Mouse (Mus musculus) kidney, adult 2 months (tissue): ENCODE measurements at regions not wholly inside any gene's neighbourhood (a gene's known extent, or its start where the extent isn't known, plus 50 kb on each side); places are given as distances from the start of the nearest gene placed in this dataset.
A peak's percentile ranks its signal among the peaks of the same experiment; 100 is the strongest.

Experiments used
- DNase-seq: peaks from one replicate; pipeline ENCODE4 v3.0.0; 2021
- H3K27ac ChIP-seq: fragments of 200-500 bp; 2 replicates; pipeline ENCODE4 v1.5.1; 2012; ENCODE audit warnings: low read depth, low read length, control low read depth, inconsistent platforms; ENCODE audit not compliant: insufficient read depth
- H3K27me3 ChIP-seq: fragments of 200-500 bp; replicated peaks from 2 replicates; pipeline ENCODE4 v1.6.1; 2012; ENCODE audit warnings: mild to moderate bottlenecking, moderate library complexity, low read length, inconsistent platforms; ENCODE audit not compliant: control insufficient read depth, insufficient read depth
- H3K36me3 ChIP-seq: fragments of 200-500 bp; 2 replicates; pipeline ENCODE4 v1.6.1; 2012; ENCODE audit warnings: mild to moderate bottlenecking, moderate library complexity, low read length, inconsistent platforms; ENCODE audit not compliant: control insufficient read depth, insufficient read depth
- H3K4me1 ChIP-seq: fragments of 200-500 bp; 2 replicates; pipeline ENCODE4 v1.6.1; 2011; ENCODE audit warnings: low read length; ENCODE audit not compliant: control insufficient read depth, insufficient read depth
- H3K4me3 ChIP-seq: fragments of 200-500 bp; 2 replicates; pipeline ENCODE4 v1.5.1; 2011; ENCODE audit warnings: mild to moderate bottlenecking, low read depth, low read length, control low read depth; ENCODE audit not compliant: insufficient read depth
- CTCF ChIP-seq: fragments of 200-500 bp; conservative IDR thresholded peaks from 2 replicates; pipeline ENCODE4 v1.5.1; 2011; ENCODE audit warnings: low read depth, mild to moderate bottlenecking, control low read depth, low read length, moderate library complexity, mixed read lengths; ENCODE audit not compliant: insufficient read depth, insufficient read length
- POLR2A ChIP-seq: fragments of 200-500 bp; IDR thresholded peaks from one replicate; pipeline ENCODE4 v1.6.1; 2011; ENCODE audit warnings: low read depth, low read length, control low read depth
- WGBS: fragments of 180-500 bp; shearing (Covaris S2); methylation state at CpG from one replicate; pipeline ENCODE4 v1.1.7; 2018; 5-methylcytosine and 5-hydroxymethylcytosine counted together

DNA sequence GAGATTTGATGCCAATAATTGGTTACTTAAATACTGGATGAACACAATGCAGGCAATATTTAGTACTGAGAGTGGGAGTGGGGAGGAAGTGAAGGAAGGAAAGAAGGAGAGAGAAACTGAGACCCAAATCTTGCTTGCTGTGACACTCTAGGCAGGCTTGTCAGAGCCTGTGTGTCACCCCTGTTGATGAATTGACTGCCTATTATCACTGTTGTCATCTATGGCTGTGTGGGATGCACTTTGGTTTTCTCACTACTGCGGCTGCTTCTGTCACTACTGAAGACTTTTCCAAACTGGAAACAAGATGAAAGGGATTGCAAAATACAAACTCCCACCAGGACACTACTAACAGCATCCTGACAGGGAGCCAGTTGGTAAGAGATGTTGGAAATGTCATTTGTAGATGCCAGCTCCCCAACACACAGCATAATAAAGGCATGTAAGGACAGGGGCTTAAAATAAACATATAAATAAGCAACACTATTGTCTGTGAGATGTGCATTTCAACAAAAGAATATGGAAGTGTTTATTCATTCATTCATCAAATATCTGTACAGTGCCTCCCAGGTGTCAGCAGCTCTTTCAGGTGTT, 207.0 kb upstream of the Ufl1 start:
- DNase-seq: no peak
- Histone ChIP-seq H3K36me3 (no peaks in the 10 kb centered on the region), H3K4me1 (no peaks in the 10 kb centered on the region), H3K4me3 (no peak overlapping the region), H3K27ac (no peak overlapping the region), H3K27me3 (no peaks in the 10 kb centered on the region)
- 74% methylated on average over 1 of the region's 1 CpGs for WGBS
- TF ChIP-seq POLR2A: no peak
- TF ChIP-seq CTCF: no peak

DNA sequence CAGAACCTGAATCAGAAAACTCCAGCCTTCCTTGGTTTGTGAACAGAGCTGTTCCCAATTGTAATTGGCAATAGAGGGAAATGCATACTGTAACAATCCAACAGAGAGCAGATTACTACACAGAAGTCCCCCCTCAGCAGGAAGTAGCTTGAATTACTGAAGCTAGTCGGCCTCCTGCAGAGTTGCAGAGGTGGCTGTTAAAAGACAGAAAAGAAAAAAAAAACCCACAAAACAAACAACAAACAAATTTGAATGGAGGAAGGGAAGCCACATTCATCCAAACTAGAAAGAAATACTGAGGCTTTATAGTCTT, 202.0 kb upstream of the Ufl1 start:
- H3K27me3 ChIP-seq: no peaks in the 10 kb centered on the region
- no peaks in the 10 kb centered on the region for H3K4me1 ChIP-seq
- no peak for TF ChIP-seq CTCF
- no peak for TF ChIP-seq POLR2A
- no peaks in the 10 kb centered on the region for H3K36me3 ChIP-seq
- H3K27ac ChIP-seq: no peak overlapping the region
- no peak for DNase-seq
- no peak overlapping the region for H3K4me3 ChIP-seq
- 11% methylated on average over 1 of the region's 1 CpGs for WGBS

DNA sequence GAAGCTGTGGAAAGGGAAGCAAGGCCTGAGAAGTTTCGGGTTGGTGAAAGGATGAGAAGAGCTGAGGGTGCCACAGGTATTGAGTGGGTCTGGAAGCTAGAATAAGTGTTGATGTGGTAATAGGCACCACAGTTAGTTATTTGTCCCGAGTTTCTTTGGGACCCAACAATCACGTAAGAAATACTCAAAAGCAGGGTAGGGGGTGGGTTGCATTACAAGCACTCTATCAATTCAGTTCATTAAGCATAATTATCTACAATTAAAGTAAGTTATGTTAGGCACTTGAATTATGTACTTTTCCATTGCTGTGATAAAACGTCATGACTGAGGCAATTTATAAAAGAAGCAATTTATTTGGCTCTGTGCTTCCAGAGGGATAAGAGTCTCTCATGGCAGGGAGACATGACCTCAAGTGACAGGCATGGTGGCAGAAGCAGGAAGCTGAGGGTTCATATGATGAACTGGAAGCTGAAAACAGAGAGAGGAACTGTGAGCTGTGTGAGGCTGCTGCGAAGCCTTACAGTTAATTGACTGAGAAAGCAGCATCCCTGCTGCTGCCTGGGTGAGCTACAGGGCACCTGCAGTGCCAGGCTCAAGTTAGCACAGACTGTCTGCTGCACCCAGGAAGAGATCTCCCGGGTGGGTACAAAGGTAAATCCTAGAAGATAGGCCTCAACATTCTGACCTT, 201.5 kb upstream of the Ufl1 start:
- H3K27ac ChIP-seq: no peak overlapping the region
- DNase-seq: peak; percentile 61
- no peak overlapping the region for H3K4me3 ChIP-seq
- H3K27me3 ChIP-seq: no peaks in the 10 kb centered on the region
- WGBS: 40% methylated on average over 6 of the region's 6 CpGs
- H3K36me3 ChIP-seq: no peaks in the 10 kb centered on the region
- no peaks in the 10 kb centered on the region for H3K4me1 ChIP-seq
- no peak for TF ChIP-seq POLR2A
- TF ChIP-seq CTCF: no peak

DNA sequence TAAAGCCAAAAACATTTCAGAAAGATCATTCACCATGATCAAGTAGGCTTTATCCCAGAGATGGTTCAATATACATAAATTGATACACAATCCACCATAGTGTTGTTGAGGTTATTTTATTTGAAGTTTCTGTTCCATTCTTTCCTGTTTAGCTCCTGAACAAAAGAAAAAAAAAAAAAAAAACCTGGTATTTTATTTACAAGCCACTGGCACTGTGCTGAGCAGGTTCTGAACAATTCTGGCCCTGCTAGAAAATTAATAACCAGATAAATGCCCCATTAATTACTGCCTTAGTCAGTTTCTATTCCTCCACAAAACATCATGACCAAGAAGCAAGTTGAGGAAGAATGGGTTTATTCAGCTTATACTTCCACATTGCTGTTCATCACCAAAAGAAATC, 191.4 kb upstream of the Ufl1 start:
- peak; percentile 34 for DNase-seq
- no peaks in the 10 kb centered on the region for H3K36me3 ChIP-seq
- H3K27me3 ChIP-seq: no peaks in the 10 kb centered on the region
- TF ChIP-seq CTCF (no peak), POLR2A (no peak)
- no peaks in the 10 kb centered on the region for H3K4me1 ChIP-seq
- no peak overlapping the region for H3K4me3 ChIP-seq
- no peak overlapping the region for H3K27ac ChIP-seq

DNA sequence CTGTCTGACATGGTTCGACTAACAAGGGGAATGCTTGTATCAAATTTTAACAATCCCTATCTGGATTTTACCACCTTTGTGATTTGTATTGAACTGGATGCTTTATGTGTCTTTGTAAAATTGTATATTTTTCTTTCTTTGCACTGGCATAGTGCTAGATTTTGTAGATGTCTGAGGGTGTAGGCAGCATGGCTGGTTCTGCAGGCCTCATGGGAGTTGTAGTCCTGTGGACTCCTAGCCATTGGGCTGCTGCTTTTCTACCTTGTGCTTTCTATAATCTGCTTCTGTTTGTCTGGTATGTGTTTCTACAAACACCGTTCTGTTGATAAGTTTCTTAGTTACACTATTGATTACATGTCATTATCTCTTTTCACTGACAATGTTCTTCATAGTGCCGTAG, 184.9 kb upstream of the Ufl1 start:
- DNase-seq: no peak
- Histone ChIP-seq H3K4me1 (no peaks in the 10 kb centered on the region), H3K27me3 (no peaks in the 10 kb centered on the region), H3K36me3 (no peaks in the 10 kb centered on the region), H3K27ac (no peak overlapping the region), H3K4me3 (no peak overlapping the region)
- TF ChIP-seq POLR2A: no peak
- no peak for TF ChIP-seq CTCF
- WGBS: 89% methylated on average over 3 of the region's 3 CpGs

DNA sequence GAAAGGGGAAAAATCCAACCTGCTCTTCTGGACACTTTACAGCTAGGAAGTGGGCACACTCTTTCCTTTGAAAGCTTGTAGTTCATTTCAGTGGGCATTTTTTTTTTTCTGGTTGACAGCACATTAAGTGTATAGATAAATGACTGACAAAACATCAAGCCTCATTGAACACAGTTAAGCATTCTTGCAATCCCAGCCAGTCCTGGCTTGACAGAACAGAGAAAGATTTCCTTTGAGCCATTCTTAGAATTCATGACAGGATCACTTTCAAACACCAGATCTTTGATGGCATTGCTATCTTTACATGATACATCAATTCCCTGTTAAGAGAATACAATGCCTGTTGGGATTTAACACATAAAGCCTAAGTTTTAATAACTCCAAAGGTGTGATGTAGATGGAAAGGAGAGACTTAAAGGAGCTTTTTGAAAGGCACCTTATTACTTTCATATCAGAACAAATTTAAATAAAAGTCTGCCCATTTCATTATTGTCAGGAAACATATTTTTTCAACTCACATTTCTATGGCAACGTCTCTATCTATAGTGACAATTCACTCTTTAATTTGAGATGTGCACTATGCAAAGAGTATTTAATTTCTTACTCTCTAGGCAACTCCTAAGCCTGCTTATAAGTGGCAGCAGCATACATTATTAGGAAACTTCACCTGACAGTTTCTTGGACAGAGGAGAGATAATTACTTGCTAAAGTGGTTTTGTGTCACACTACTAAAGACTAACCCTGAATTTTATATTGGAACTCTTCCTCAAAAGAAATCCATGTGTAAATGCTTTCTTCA, 183.4 kb upstream of the Ufl1 start:
- TF ChIP-seq POLR2A: no peak
- no peak for TF ChIP-seq CTCF
- Histone ChIP-seq H3K4me3 (no peak overlapping the region), H3K36me3 (no peaks in the 10 kb centered on the region), H3K4me1 (no peaks in the 10 kb centered on the region), H3K27me3 (no peaks in the 10 kb centered on the region), H3K27ac (no peak overlapping the region)
- peak; percentile 2 for DNase-seq
- WGBS: 27% methylated on average over 1 of the region's 1 CpGs

DNA sequence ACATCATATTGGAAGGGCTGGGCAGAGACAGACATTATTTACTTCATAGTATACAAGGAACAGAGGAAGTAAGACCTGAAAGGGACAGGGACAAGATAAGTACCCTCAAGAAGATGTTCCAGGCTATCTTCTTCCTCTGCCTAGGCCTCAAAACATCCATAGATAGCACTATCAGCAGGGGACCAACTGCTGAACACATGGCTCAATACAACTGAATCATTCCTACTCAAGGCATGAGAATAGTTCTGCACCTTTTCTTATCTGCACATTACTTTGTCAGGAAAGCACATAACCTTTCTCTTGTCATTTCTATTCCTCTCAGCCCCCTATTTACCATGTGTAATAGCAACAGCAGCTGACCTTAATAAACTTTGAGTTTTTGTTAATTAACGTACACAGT, 182.4 kb upstream of the Ufl1 start:
- H3K27ac ChIP-seq: no peak overlapping the region
- 58% methylated on average over 1 of the region's 1 CpGs for WGBS
- DNase-seq: no peak
- TF ChIP-seq POLR2A: no peak
- no peak for TF ChIP-seq CTCF
- no peak overlapping the region for H3K4me3 ChIP-seq
- no peaks in the 10 kb centered on the region for H3K36me3 ChIP-seq
- H3K27me3 ChIP-seq: no peaks in the 10 kb centered on the region
- H3K4me1 ChIP-seq: no peaks in the 10 kb centered on the region
